Mouse (Mus musculus) telencephalon, adult 2 months (tissue): Measurements from ENCODE around the gene Crb3.

Experiments
- DNase-seq: peaks from one replicate; pipeline ENCODE4 v3.0.0-alpha.2; 2011; ENCODE audit warnings: low read depth, low spot score

The Crb3 gene

GRCm38 (mm10) chr17:57105181-57106034 lies 46.5 kb downstream of the Crb3 start, which contains the start of gene Tnfsf9:
Gene Tnfsf9, plus strand, starts transcription at chr17:57105325.
- no peak for DNase-seq

GRCm38 (mm10) chr17:57106035-57106368 lies 47.1 kb downstream of the Crb3 start:
- DNase-seq: no peak

GRCm38 (mm10) chr17:57107064-57107463 lies 48.2 kb downstream of the Crb3 start:
- no peak for DNase-seq

- no peak for DNase-seq
These were observed 49.2 kb downstream of the Crb3 start for GRCm38 (mm10) chr17:57108040-57108665.

GRCm38 (mm10) chr17:57108666-57109171 lies 49.8 kb downstream of the Crb3 start:
- DNase-seq: no peak

GRCm38 (mm10) chr17:57110005-57110404 lies 51.1 kb downstream of the Crb3 start:
- DNase-seq: no peak

GRCm38 (mm10) chr17:57112768-57113474 lies 54.0 kb downstream of the Crb3 start:
- DNase-seq: no peak
